Mouse (Mus musculus) liver, embryonic 14.5 days (tissue): ENCODE data around the gene B3galt1.

Experiments used
- CTCF ChIP-seq: IDR thresholded peaks from 2 replicates; pipeline ENCODE4 v1.5.1; 2016; ENCODE audit warnings: antibody characterized with exemption, low read depth, control low read depth
- EP300 ChIP-seq: IDR thresholded peaks from 2 replicates; pipeline ENCODE4 v1.6.1; 2016; ENCODE audit warnings: antibody characterized with exemption, low read depth

- no peak for TF ChIP-seq EP300
- TF ChIP-seq CTCF, result no peak
Measured at GRCm38 (mm10) chr2:68003091-68003490, 437.4 kb downstream of the B3galt1 start.
